Mouse (Mus musculus): ENCODE measurements around the gene Mrpl54.

GRCm38 (mm10) chr10:81229735-81230437, 36.8 kb downstream of the Mrpl54 start:
- TF ChIP-seq CTCF (IDR thresholded peaks at IDR 0.05) = no peak
- no peak for TF ChIP-seq POLR2A (IDR thresholded peaks at IDR 0.05; ENCODE audit: insufficient read depth, low read depth, low read length)
- no peak for TF ChIP-seq EP300 (IDR thresholded peaks at IDR 0.05; ENCODE audit: insufficient read depth, low read depth, low read length)

All from heart, adult 2 months (tissue).